Mouse (Mus musculus): ENCODE measurements around the gene Atp1b3. TPM values are rescaled to one million over a fixed set of nuclear protein-coding genes. Genes with fewer than 3 reads are reported as not detected.
"Not testable (repeated sequence)": the region's sequence is repeated elsewhere in the genome, so short reads cannot be mapped to it uniquely, and the experiment has no call there.

Gene Atp1b3
- total RNA-seq (2021), result 10 to 100 TPM; 61.5 to 66.8 TPM
- long read RNA-seq, experiment 1, transcript Atp1b3-201 (7 exons, 1,994 nt), result major isoform, 46 of 55 reads
- long read RNA-seq, experiment 1, partial matches to known transcripts, result 1 of 55 reads
- long read RNA-seq, experiment 1, other reads (novel, unspliced or antisense), result 8 of 55 reads
- long read RNA-seq, experiment 2, transcript Atp1b3-201 (7 exons, 1,994 nt), result major isoform, 43 of 53 reads
- long read RNA-seq, experiment 2, partial matches to known transcripts, result 4 of 53 reads
- long read RNA-seq, experiment 2, other reads (novel, unspliced or antisense), result 6 of 53 reads

DNA sequence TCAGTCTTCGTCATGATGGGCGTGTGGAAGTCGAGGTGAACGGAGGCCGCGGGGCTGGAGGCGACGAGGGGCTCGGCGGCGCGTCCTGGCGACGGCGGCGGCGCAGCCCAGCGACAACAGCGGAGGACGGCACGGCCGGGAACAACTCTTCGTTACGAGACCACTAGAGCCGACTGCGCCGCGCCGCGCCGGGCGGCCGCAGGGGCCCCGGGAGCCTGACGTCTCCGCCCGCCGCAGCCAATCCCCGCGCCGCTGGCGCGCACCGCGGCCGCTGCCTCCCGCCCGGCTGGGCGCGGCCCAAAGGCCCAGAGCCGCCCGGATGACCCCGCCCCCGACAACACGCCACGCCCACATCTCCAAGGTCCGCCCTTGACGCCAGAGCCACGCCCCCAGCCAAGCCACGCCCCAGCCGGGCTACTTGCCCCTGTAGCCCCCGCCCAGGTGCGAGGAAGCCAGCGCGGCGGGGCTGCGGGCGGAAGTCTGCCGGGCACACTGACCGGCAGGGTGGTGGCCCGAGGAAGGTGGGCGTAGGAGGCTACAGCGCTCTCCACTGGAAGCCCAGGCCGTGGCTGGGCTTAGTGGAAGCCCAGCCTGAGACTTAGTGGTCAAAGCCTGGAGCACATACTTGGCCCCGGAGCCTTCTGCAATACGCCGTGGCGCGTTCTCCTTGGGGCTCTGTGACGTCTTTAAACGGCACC lies at the start of gene Atp1b3:
Gene Atp1b3, minus strand, starts transcription at position 302 of the 698 bp plus-strand sequence.
- DNase-seq, result peak; percentile 100

GRCm38 (mm10) chr9:96412821-96413405 lies 48.7 kb upstream of the Atp1b3 start:
- no peak for DNase-seq

- DNase-seq, result no peak
Observed at GRCm38 (mm10) chr9:96404312-96404711, 40.1 kb upstream of the Atp1b3 start.

DNA sequence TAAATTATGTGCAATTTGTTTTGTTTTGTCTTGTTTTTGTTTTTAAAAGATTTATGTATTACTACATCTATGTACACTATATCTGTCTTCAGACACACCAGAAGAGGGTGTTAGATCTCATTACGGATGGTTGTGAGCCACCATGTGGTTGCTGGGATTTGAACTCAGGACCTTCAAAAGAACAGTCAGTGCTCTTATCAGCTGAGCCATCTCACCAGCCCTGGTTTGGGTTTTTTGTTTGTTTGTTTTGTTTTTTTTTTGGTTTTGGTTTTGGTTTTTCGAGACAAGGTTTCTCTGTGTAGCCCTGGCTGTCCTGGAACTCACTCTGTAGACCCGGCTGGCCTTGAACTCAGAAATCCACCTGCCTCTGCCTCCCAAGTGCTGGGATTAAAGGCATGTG lies 35.7 kb upstream of the Atp1b3 start:
- DNase-seq, result not testable (repeated sequence)

- no peak for DNase-seq
Observed at GRCm38 (mm10) chr9:96399425-96399878, 35.2 kb upstream of the Atp1b3 start.

DNA sequence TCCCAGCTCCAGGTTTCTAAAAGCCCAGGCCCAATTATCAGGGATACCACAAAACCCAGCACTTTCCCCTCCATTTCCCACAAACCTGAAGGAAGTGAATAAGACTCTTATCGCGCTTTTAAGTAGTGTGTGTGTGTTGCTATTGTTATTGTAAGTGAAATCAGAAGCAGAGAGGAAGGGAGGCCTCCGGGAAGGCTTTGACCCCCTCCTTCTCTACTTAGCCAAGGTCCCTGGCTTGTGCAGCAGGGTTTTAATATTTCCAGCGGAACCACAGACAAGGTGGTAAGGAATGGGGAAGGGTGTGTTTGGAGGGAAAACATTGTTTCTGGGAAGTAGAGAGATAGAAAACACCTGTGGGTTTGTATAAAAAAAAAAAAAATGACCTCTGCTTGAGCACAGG lies 34.4 kb upstream of the Atp1b3 start:
- DNase-seq, result no peak

DNA sequence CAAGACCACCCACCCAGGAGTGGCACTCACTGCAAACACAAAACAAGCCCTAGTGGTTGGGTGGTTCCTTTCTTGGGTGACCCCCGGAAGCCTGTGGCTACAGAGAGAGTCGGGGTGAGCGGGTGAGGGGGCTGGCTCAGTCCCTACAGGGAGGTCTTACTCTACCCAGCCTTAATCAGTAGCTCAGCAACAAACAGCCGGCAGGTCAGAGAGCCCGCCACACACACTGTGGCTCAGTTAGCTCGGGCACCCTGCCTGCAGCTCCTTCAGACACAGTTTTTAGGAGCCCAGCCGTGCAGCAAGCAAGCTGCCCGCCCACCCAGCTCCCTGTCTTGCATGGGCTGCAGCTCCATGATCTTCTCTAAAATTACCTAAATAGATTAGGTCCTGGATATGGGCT lies 33.9 kb upstream of the Atp1b3 start:
- DNase-seq, result no peak

DNA sequence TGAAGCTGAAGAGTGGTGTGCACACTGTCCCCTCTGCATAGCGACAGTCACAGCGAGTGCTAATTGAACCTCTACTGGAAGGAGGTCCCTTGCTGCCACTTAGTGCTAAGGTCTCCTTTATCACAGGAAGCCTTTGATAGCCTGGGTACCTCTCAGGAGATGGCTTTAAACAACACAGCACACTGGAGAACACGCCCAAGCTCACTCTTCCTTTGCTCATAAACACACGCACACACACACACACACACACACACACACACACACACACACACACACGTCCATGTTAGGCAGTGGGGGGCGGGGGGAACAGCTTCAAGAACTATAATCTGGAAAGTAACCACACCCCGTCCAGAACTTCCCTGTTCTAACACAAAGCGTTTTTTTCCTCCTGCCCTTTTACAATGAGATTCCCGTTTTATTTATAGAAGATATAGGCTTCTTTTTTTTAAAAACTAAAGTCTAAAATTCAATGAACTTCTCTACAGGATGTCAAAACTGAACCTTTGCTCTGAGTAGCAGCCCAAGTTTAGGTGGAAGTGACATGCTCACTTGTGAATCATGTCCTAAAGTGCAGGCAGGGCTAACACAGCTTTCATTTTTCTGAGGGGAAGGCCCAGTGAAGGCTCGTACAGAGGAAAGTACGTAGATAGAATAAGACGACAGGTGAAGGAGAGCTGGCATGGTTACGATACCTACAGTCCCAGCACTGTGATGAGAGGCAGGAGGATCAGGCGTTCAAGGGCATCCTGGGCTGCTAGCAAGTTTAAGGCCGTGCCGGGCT lies 30.9 kb upstream of the Atp1b3 start:
- DNase-seq, result no peak

DNA sequence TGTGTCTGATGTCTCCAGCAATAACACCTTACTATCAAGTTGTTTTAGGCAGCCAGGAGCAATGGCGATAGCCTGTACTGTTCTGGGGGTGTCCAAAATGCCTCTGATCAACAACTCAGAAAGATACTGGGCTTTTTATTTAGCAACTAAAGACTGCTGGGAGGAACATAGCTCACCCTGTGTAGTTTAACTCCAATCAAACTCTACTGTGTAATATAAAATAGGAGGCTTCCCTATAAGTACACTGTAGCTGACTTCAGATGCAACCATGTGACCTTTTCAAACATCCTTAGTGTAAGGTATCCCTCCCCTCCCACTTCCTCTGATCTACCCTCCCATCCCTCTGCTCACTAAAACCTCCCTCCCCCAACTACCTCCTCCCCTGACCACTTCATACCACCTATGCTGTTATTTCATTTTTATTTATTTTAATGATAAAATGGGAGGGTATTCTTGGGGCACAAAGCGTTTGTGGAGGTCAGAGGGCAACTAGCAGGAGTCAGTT lies 29.5 kb upstream of the Atp1b3 start:
- DNase-seq, result no peak

- DNase-seq, result no peak
Observed at GRCm38 (mm10) chr9:96393112-96393511, 28.9 kb upstream of the Atp1b3 start.

DNA sequence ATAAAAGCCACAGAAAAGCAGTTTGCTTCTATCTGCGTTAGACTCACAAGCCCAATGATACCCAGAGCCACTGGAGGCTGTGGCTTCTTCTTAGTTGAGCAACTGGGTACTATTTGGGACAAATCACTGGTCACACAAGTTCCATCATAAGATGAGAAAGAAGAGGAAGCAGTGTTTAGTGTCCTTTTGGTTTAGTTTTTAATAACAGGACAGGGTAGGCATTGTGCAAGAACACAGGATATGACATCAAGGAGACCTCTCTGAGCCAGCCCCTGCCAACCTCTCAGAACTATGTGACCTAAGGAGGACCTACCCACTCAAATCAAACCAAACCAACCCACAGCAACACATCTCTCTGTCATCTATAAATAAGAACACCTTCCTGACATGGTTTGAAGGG lies 27.7 kb upstream of the Atp1b3 start:
- DNase-seq, result no peak

DNA sequence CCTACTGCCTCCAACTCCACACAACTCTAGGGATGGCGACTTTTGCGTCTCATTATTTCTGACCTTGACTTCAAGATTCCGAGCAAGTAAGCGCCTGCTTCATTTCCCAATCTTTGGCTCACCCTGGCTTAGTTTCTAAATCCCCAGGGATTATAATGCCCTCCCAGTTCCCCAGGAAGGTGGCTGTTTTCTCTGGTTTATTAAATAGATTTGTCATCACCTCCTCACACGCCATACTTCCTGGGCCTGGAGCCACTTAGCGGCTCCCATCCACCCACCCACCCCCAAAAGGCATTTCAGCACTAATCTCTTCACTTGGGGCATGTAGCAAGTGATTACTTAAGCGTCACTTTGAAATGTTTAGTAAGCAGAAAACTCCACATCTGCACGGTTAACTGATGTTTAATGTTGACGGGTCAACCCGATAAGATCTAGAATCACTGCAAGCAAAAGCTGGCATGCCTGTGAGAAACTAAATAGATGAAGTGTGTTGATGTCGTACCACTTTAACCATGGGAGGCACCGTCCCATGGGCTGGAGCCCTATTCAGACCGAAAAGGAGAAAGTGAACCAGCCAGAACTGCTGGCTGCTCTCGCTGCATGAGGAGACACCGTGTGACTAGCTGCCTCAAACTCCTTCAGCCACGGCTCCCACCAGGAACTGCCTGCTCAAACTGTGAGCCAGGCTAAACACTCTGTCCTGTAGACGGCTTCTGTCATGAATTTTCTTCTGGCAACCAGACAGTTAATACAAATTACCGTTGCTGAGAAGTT lies 19.7 kb upstream of the Atp1b3 start:
- no peak for DNase-seq

DNA sequence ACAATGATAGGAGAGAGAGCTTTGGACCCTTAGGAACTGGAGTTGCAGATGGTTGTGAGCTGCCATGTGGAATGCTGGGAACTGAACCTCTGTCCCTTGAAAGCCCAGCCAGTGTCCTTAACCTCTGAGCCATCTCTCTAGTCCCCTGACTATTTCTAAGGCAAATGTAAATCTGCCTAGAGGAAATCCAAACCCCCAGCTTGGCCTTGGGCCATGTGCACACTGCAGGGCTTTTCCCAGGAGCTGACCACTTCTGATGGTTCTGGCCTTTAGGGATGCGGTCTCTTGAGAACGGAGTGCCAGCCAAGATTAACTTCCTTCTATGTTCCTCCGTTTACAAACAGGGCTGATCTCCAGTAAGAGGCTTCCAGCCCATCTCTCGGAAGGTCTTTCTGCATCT lies 18.5 kb upstream of the Atp1b3 start:
- no peak for DNase-seq

DNA sequence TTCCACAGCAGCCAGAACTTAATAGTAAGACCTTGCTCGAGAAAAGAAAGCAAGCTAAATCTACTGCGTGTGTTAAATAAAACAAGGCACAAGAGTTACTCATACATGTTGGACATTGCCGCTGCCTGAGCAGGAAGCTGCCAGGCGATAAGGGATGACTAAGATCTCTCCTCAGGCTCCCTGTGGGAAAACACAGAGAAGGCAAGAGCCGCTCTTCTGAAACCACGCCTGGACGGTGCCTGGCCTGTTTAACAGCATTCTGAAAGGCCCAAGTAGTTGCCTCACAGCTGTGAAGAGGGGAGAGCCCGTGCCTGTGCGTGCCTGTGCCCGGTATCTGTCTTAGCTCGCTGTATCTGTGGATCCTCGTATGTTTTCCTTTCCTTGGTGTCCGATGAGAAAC lies 17.2 kb upstream of the Atp1b3 start:
- no peak for DNase-seq

DNA sequence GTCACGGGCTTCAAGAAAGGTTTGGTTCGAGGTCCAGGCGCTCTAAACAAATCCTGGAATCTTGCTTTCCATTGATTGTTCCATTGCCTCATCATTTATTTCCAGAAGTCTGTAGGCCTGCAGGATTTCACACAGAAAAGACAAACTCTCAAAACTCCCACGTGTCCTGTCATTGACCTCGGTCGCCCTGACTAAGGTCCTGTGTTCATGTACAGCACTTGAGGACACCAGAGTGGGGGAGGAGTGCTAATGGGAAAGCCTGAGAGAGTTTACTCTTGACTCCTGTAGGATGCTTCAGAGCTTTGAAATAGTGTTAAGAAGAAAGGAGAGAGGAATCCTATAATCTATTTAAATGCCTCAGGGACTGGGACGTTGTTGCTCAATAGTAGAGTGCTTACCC lies 15.3 kb upstream of the Atp1b3 start:
- no peak for DNase-seq

DNA sequence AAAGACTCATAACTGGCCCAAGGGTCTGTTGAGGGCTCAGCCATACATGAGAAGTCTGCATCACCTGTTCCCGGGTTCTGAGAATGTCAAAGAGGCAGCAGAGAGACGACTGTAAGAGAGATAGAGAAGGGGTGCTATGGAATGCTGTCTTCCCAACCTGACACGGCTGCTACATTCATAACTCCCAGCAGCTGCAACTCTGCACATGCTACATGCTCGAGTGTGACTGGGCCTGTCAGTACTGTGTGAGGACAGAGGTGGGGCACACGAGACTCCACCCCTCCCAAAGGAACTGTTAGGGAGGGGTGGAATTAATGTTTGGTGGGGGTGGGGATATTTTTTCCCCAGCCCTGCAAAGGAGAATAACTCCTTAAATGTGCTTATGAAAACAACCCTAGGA lies 14.5 kb upstream of the Atp1b3 start:
- no peak for DNase-seq

GRCm38 (mm10) chr9:96377096-96377495 lies 12.9 kb upstream of the Atp1b3 start:
- DNase-seq, result no peak

GRCm38 (mm10) chr9:96375819-96376218 lies 11.6 kb upstream of the Atp1b3 start:
- no peak for DNase-seq

GRCm38 (mm10) chr9:96371075-96371474 lies 6.8 kb upstream of the Atp1b3 start:
- DNase-seq, result no peak

- no peak for DNase-seq
Observed at GRCm38 (mm10) chr9:96369654-96370384, 5.6 kb upstream of the Atp1b3 start.

DNA sequence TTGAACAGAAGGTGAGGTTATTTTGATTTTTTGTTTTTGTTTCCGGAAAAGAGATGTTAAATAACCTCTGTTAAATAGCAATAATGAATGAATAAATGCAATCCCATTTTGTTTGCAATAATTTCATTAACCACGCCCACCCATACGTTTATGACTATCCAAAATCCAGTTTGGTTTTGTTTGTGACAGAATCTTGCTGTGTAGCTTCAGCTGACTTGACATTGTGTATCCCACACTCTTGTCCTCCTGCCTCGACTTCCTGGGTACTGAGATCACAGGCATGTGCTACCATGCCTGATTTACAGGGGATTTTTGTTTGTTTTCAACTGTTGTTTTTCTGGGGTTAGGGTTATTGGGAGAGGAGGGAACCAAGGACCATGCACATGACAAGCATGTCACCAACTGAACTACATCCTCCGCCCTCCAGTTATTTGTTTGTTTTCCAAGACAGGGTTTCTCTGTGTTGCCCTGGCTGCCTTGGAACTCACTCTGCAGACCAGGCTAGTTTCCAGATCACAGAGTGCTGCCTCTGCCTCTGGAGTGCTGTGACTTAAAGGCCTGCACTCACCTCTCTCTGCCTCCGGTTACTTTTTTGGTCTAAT lies 1.1 kb upstream of the Atp1b3 start:
- no peak for DNase-seq
